Mouse (Mus musculus) stomach, embryonic 15.5 days (tissue): ENCODE measurements around the gene Abcc4. TPM values are rescaled to one million over a fixed set of nuclear protein-coding genes. Genes with fewer than 3 reads are reported as not detected.
"Not testable (repeated sequence)": the region's sequence is repeated elsewhere in the genome, so short reads cannot be mapped to it uniquely, and the experiment has no call there.

Experiments
- ATAC-seq: fragments of 200-750 bp; cut with Nextera tagmentation; 2 replicates; pipeline ENCODE4 v1.8.0; 2017; ENCODE audit warnings: low read depth, moderate number of reproducible peaks, moderate TSS enrichment; ENCODE audit not compliant: insufficient read depth, low FRiP score
- H3K27ac ChIP-seq: fragments of 300-500 bp; sonication (generic); 2 replicates; pipeline ENCODE4 v1.5.1; 2015; ENCODE audit warnings: mild to moderate bottlenecking, inconsistent platforms
- H3K27me3 ChIP-seq: fragments of 300-500 bp; sonication (generic); replicated peaks from 2 replicates; pipeline ENCODE4 v1.6.1; 2015; ENCODE audit warnings: inconsistent platforms
- H3K36me3 ChIP-seq: fragments of 300-500 bp; sonication (generic); 2 replicates; pipeline ENCODE4 v1.6.1; 2015; ENCODE audit warnings: inconsistent platforms
- H3K4me1 ChIP-seq: fragments of 300-500 bp; sonication (generic); 2 replicates; pipeline ENCODE4 v1.6.1; 2015; ENCODE audit warnings: inconsistent platforms
- H3K4me2 ChIP-seq: fragments of 300-500 bp; sonication (generic); 2 replicates; pipeline ENCODE4 v1.6.1; 2015; ENCODE audit warnings: mild to moderate bottlenecking, inconsistent platforms
- H3K4me3 ChIP-seq: fragments of 300-500 bp; sonication (generic); replicated peaks from 2 replicates; pipeline ENCODE4 v1.5.1; 2015; ENCODE audit warnings: inconsistent platforms
- H3K9ac ChIP-seq: fragments of 300-500 bp; sonication (generic); 2 replicates; pipeline ENCODE4 v1.6.1; 2015; ENCODE audit warnings: inconsistent platforms
- H3K9me3 ChIP-seq: fragments of 300-500 bp; sonication (generic); 2 replicates; pipeline ENCODE4 v1.6.1; 2016; ENCODE audit warnings: inconsistent platforms
- WGBS: fragments of 180-500 bp; shearing (Covaris S2); methylation state at CpG from one replicate; pipeline ENCODE4 v1.1.7; 2015; 5-methylcytosine and 5-hydroxymethylcytosine counted together
- polyA plus RNA-seq: library from polyadenylated mRNA; unstranded; fragments of >200 nt; fragmentation: Nextera tagmentation; extraction: Ambion mirVana; gene quantifications from 2 replicates; pipeline ENCODE4 v1.2.1, GENCODE M21; 2015

Abcc4 gene
- polyA plus RNA-seq, 1 experiment from 2014 or later: 4.0 TPM

DNA sequence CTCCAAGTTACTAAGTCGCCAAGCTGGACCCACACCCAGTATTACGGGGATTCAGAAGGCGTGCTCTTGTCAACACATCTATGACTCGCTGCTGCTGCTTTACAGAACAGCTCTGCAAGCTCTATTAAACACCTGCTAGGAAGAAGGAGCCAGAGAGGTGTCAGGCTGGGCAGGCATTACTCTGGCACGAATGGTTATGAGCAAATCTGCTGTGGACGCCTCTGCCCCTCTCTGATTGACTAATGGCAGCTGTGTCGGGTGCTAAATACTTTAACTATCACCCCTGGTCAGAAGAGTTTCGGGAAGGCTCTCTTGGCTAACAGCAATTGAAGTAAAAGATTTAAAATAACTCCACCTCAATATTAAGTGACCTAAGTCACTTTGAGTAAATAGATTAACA, 142.4 kb downstream of the Abcc4 start:
- H3K27ac ChIP-seq: no peak overlapping the region
- H3K9me3 ChIP-seq: no peaks in the 10 kb centered on the region
- H3K27me3 ChIP-seq: no peaks in the 10 kb centered on the region
- no peaks in the 10 kb centered on the region for H3K36me3 ChIP-seq
- no peak overlapping the region for H3K4me3 ChIP-seq
- H3K4me2 ChIP-seq: no peak overlapping the region
- ATAC-seq: no peak
- 68% methylated on average over 8 of the region's 8 CpGs for WGBS
- 0 out of 2 replicates have a peak, but pooled peaks cover 5% of the 10 kb centered on the region for H3K4me1 ChIP-seq
- H3K9ac ChIP-seq: no peak overlapping the region

DNA sequence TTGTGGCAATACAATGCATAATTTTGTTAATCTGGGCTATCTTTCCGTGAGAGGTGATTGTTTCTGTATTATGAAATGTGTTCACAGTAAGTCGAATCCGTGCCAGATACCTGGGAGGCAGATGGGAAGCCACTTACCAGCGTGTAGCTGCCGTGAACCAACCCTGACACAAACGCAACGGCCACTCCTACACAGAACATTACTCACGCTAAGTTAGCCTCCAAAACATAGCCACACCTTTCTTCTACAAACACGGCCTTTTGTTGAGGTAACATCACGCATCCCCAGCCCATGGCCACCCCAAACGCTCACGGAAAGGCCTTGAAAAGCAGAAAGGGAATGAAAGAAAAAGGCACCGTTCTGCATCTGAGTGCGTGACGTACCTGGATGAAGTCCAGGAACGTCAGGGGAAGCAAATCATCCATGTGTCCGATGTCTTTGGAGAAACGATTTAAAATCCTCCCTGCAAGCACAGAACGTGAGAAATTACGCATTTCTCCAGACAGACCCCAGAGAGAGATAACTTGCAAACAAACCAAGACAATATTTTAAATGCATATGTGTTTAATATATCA, 153.0 kb downstream of the Abcc4 start:
- H3K4me1 ChIP-seq: peaks cover 15% of the 10 kb centered on the region; the same call in 1 of the 2 replicates
- H3K4me3 ChIP-seq: no peak overlapping the region
- H3K36me3 ChIP-seq: no peaks in the 10 kb centered on the region
- WGBS: 68% methylated on average over 20 of the region's 20 CpGs
- ATAC-seq: no peak
- H3K9ac ChIP-seq: no peak overlapping the region
- no peaks in the 10 kb centered on the region for H3K27me3 ChIP-seq
- no peak overlapping the region for H3K27ac ChIP-seq
- H3K4me2 ChIP-seq: no peak overlapping the region
- no peaks in the 10 kb centered on the region for H3K9me3 ChIP-seq

DNA sequence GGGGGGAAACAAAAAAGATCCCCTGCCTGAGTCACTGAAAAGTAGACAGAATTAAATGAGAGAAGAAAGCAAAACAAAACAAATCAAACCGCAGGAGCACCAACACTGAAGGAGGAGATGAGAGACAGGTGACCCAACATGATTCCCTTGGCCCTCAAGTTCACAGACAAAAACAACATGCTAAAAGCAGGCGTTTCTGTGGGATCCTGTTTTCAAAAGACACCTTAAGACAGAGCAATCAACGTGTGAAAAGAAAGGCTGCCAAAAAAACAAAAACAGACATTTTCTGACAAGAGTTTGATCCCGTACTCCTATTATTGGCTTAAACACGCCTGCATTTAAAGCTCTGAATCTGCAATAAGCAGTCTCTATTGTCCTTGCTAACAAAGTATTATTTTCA, 153.6 kb downstream of the Abcc4 start:
- Histone ChIP-seq H3K9me3 (no peaks in the 10 kb centered on the region), H3K36me3 (no peaks in the 10 kb centered on the region), H3K27me3 (no peaks in the 10 kb centered on the region), H3K4me1 (peaks cover 15% of the 10 kb centered on the region; the same call in 1 of the 2 replicates), H3K4me2 (no peak overlapping the region), H3K9ac (no peak overlapping the region), H3K4me3 (no peak overlapping the region), H3K27ac (no peak overlapping the region)
- ATAC-seq: no peak
- WGBS: 67% methylated on average over 5 of the region's 5 CpGs

DNA sequence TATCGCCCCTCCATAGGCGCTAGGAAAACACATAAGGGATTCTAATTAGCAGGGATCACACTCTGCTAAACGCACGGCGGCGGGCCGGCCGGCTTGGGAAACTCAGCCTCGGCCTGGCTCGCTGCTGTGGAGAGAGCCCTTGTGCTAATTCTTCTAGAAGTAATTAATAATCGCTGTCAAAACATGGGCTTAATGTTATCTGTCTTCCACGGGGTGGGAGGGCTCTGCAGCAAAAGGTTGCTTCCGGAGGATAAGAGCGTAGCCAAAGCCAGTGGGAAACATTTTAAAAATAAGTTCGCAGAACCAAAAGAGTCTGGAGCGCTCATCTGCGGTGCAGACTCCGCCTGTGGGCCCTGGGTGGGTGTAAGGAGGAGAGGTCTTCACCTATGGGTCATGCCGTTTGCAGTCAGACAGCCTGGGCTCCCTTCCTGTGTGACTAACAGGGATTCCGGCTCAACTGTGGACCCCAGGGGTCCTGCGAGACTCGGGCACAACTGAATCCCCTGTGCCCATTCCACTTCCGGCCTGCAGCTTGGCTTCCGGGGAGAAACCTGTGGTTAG, 154.2 kb downstream of the Abcc4 start:
- peak; percentile 79 for ATAC-seq
- no peak overlapping the region for H3K27ac ChIP-seq
- 8% methylated on average over 24 of the region's 24 CpGs for WGBS

DNA sequence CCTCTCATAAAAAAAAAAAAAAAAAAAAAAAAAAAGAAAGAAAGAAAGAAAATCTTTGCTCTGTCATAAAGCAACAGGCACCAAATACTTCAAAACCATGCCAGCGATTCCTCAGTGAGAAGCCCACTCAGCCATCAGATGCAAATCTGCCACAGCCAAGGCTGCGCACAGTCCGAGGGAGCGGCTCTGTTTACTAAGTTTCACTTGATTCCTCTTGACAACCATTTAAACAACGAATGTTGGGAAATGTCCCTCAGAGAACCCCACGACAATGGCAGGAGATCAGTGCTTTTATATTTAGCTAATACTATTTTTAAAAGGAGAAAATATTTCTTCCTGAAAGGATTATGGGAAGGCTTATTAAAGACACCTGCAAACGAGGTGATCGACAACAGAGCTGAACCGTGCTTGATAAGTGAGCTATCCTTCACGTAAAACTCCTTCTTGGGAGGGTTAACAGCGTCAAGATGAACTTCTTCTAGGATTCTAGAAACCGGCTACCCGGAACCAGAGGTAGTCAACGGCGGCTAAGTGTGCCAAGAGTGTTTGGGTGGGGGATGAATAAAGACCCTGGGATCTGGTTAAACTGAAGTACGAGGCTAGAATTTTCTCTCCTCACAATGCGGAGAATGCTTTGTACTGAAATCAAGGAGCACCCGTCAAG, 154.8 kb downstream of the Abcc4 start:
- H3K36me3 ChIP-seq: no peaks in the 10 kb centered on the region
- no peaks in the 10 kb centered on the region for H3K27me3 ChIP-seq
- H3K4me1 ChIP-seq: peaks cover 15% of the 10 kb centered on the region; the same call in 1 of the 2 replicates
- peak overlapping the region; percentile 58 for H3K4me2 ChIP-seq
- 13% methylated on average over 18 of the region's 18 CpGs for WGBS
- H3K27ac ChIP-seq: no peak overlapping the region
- no peaks in the 10 kb centered on the region for H3K9me3 ChIP-seq
- peak overlapping the region; percentile 26 for H3K4me3 ChIP-seq
- ATAC-seq: no peak
- no peak overlapping the region; the same call in 1 of the 2 replicates for H3K9ac ChIP-seq

More for the DNA sequence above, 154.2 kb downstream of the Abcc4 start:
- Histone ChIP-seq H3K36me3 (no peaks in the 10 kb centered on the region), H3K9ac (no peak overlapping the region; the same call in 1 of the 2 replicates), H3K4me3 (peak overlapping the region; percentile 26), H3K4me2 (peak overlapping the region; percentile 58), H3K4me1 (peaks cover 15% of the 10 kb centered on the region; the same call in 1 of the 2 replicates), H3K9me3 (no peaks in the 10 kb centered on the region), H3K27me3 (no peaks in the 10 kb centered on the region)

DNA sequence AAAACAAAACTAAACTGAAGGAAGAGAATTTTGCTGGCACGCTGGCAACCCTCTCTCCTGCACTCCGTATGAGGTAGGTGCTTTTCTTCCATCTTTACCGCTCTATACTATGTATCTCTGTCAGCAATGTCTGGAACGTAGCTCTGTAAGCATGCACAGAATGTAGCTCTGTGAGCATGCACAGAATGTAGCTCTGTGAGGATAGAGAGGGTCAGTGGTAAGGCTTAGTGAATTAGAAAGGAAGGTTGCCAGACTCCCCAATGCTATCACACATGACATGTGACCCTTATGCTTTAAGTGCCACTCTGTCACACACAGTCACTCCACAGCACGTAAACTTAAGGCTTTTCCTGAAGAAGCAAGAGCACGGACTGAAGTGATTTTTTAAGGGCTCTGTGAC, 161.5 kb downstream of the Abcc4 start:
- Histone ChIP-seq H3K27me3 (no peaks in the 10 kb centered on the region; the same call in 1 of the 2 replicates), H3K36me3 (no peaks in the 10 kb centered on the region), H3K27ac (no peak overlapping the region), H3K9me3 (no peaks in the 10 kb centered on the region), H3K4me3 (no peak overlapping the region), H3K4me1 (no peaks in the 10 kb centered on the region), H3K4me2 (no peak overlapping the region), H3K9ac (no peak overlapping the region)
- ATAC-seq: no peak
- 81% methylated on average over 6 of the region's 6 CpGs for WGBS

DNA sequence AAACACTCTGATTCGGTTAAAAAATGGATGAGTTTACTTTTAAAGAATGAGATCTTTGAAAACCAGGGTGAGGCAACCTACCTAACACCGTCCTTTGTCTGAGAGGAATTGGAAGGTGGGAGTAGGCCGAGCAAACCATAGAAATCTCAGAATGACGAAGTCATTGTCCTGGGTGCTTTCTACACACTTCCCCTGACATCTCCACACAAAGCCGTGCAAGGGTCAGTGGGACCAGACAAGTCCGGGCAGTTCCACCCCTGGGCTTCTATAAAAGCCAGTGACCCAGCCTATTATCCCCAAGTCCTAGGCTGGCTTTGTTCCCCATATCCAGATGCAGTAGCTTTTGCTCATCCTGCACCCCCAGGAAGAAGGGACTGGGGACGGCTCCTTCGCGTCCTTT, 163.1 kb downstream of the Abcc4 start:
- no peak overlapping the region for H3K4me2 ChIP-seq
- no peaks in the 10 kb centered on the region; the same call in 1 of the 2 replicates for H3K27me3 ChIP-seq
- H3K27ac ChIP-seq: no peak overlapping the region
- H3K4me1 ChIP-seq: no peaks in the 10 kb centered on the region
- H3K4me3 ChIP-seq: no peak overlapping the region
- no peaks in the 10 kb centered on the region for H3K9me3 ChIP-seq
- H3K36me3 ChIP-seq: no peaks in the 10 kb centered on the region
- no peak overlapping the region for H3K9ac ChIP-seq
- 68% methylated on average over 9 of the region's 9 CpGs for WGBS
- ATAC-seq: no peak

DNA sequence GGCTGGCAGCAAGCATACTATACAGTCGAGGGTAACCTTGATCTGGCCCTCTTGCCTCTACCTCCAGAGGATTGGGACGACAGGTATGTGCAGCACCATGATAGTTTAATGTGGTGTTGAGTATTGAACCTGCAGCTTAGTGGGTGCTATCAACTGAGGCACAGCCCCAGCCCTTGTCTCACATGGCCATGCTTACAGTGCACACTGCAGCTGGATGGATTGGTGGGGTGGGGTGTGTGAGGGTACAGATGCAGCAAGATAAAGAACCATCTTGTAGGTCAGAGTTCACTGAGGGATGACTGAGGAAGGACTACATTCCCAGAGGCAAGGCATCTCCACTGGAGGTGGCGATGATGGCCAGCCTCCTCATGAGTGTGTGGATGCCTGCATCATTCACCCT, 174.5 kb downstream of the Abcc4 start:
- Histone ChIP-seq H3K36me3 (no peaks in the 10 kb centered on the region), H3K4me3 (no peak overlapping the region), H3K9ac (no peak overlapping the region), H3K27ac (no peak overlapping the region), H3K4me1 (0 out of 2 replicates have a peak, but pooled peaks cover 4% of the 10 kb centered on the region), H3K27me3 (no peaks in the 10 kb centered on the region), H3K4me2 (no peak overlapping the region), H3K9me3 (no peaks in the 10 kb centered on the region)
- 81% methylated on average over 3 of the region's 3 CpGs for WGBS
- no peak for ATAC-seq

DNA sequence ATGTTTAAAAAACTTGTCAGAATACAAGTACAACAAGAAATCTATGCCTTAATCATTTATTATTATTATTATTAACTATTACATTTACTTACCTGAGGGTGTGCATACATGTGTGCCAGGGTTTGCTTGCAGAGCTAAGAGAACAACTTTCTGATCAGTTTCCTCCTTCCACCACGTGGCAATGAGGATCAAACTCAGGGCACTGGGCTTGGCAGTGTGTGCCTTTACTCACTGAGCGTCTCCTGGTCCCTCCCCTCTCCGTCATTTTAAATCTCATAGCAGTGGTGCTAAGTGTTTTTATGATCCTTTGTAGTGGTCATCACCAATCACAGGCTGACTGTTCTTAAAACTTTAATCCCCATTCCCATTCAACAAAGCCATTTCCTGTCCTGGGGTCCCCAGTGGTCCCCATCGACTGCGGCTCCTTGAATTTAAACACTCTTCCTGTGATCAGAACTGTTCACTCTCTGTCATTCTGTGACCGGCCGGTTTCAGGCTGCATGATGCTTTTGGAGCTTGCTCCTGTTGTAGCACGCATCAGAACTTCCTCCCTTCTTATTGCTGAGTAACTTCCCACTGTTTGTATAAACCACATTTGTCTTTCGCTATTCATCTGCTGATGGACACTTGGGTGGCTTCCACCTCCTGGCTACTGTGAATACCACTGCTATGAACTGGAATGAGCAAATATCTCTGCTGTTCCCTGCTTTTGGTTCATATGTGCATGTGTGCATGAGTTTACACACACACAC, 191.6 kb downstream of the Abcc4 start:
- Histone ChIP-seq H3K4me1 (no peaks in the 10 kb centered on the region), H3K4me3 (no peak overlapping the region), H3K27ac (no peak overlapping the region), H3K27me3 (no peaks in the 10 kb centered on the region), H3K9ac (no peak overlapping the region), H3K9me3 (no peaks in the 10 kb centered on the region), H3K36me3 (no peaks in the 10 kb centered on the region), H3K4me2 (no peak overlapping the region)
- ATAC-seq: no peak
- 39% methylated on average over 9 of the region's 9 CpGs for WGBS

DNA sequence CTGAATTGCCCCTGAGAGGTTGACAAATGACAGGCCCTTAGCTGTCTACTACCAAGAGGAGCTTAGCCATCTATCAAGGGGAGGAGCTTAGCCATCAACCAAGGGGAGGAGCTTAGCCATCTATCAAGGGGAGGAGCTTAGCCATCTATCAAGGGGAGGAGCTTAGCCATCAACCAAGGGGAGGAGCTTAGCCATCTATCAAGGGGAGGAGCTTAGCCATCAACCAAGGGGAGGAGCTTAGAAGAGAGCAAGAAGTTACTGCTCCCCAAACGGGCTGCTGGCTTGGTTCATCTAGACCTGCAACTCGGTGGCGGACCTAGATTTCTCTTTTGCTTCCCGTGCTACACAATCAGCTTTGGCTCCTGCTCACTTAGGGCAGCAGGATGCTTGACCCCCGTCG, 194.3 kb downstream of the Abcc4 start:
- not testable (repeated sequence) for H3K4me3 ChIP-seq, H3K4me1 ChIP-seq, H3K4me2 ChIP-seq, ATAC-seq, H3K27ac ChIP-seq, H3K9ac ChIP-seq, H3K36me3 ChIP-seq, H3K9me3 ChIP-seq, H3K27me3 ChIP-seq
- WGBS: 90% methylated on average over 6 of the region's 6 CpGs

DNA sequence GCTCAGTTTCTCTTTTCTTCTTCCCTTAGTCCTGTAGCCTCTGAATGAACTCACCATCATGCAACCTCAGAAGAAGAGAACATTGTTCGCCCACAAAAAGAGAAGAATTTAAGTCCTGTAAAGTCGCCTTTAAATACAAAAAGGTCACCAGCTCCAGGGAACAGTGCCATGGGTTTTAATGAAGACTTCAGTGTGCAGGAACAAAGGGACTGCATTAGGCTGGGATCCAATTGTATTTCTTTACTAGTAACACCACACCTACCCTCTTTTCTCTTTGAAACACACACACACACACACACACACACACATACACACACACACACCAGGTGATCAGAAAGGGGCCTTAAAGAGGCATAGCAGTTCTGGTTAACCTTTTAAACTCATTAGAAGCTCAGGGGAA, 195.2 kb downstream of the Abcc4 start:
- peaks cover 4% of the 10 kb centered on the region; the same call in 1 of the 2 replicates for H3K4me1 ChIP-seq
- no peaks in the 10 kb centered on the region for H3K27me3 ChIP-seq
- H3K27ac ChIP-seq: no peak overlapping the region
- no peaks in the 10 kb centered on the region for H3K9me3 ChIP-seq
- 84% methylated on average over 2 of the region's 2 CpGs for WGBS
- no peak overlapping the region for H3K9ac ChIP-seq
- no peak for ATAC-seq
- no peak overlapping the region for H3K4me2 ChIP-seq
- no peaks in the 10 kb centered on the region for H3K36me3 ChIP-seq
- H3K4me3 ChIP-seq: no peak overlapping the region

DNA sequence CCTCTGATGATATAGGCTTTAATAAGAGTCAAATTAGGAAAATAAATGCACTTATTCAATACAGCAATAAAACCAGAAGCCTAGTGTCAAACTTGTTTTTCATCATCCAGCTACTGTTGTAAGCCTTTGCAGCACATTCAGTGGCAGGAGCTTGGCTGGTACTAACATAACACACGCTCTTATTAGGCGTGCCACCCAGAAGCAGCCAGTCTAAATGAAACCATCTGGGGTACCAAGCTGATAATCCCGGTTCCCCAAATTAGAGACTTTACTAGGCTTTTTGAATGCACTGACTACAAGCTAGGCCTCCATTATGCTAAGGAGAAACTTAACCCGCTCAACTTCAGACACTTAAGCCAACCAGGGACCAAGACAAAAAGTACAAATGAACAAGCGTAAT, 195.8 kb downstream of the Abcc4 start:
- no peak for ATAC-seq
- WGBS: 88% methylated on average over 5 of the region's 5 CpGs

More for the DNA sequence above, 195.8 kb downstream of the Abcc4 start:
- no peak overlapping the region for H3K4me3 ChIP-seq
- no peaks in the 10 kb centered on the region for H3K36me3 ChIP-seq
- peaks cover 4% of the 10 kb centered on the region; the same call in 1 of the 2 replicates for H3K4me1 ChIP-seq
- no peaks in the 10 kb centered on the region for H3K9me3 ChIP-seq
- H3K27me3 ChIP-seq: no peaks in the 10 kb centered on the region
- H3K9ac ChIP-seq: no peak overlapping the region
- H3K27ac ChIP-seq: no peak overlapping the region
- no peak overlapping the region for H3K4me2 ChIP-seq
